Mouse (Mus musculus): Measurements from ENCODE around the gene Cybb. TPM values are rescaled to one million over a fixed set of nuclear protein-coding genes. Genes with fewer than 3 reads are reported as not detected.
"Not testable (repeated sequence)": the region's sequence is repeated elsewhere in the genome, so short reads cannot be mapped to it uniquely, and the experiment has no call there.

Cybb gene
- 890 and 891 TPM in 2 replicates for total RNA-seq (2015)
- total RNA-seq (2017), result 1,069 and 1,126 TPM in 2 replicates

- ATAC-seq (ENCODE audit: poor library complexity, severe bottlenecking), result no peak
Measured at GRCm38 (mm10) chrX:9487671-9488070, at the start of gene Cybb. Cybb (minus strand) TSS chrX:9487771.

- no peak for ATAC-seq (ENCODE audit: poor library complexity, severe bottlenecking)
Measured at GRCm38 (mm10) chrX:9536881-9537280, 49.3 kb upstream of the Cybb start.

- peak; percentile 98 for ATAC-seq (ENCODE audit: poor library complexity, severe bottlenecking)
Measured at GRCm38 (mm10) chrX:9519969-9520368, 32.4 kb upstream of the Cybb start.

GRCm38 (mm10) chrX:9517531-9517930 is 30.0 kb upstream of the Cybb start:
- ATAC-seq (ENCODE audit: poor library complexity, severe bottlenecking), result not testable (repeated sequence)

GRCm38 (mm10) chrX:9475036-9475435 is 12.5 kb downstream of the Cybb start:
- not testable (repeated sequence) for ATAC-seq (ENCODE audit: poor library complexity, severe bottlenecking)

GRCm38 (mm10) chrX:9474440-9474839 is 13.1 kb downstream of the Cybb start:
- peak; percentile 73 for ATAC-seq (ENCODE audit: poor library complexity, severe bottlenecking)

- peak; percentile 50 for ATAC-seq (ENCODE audit: poor library complexity, severe bottlenecking)
Measured at GRCm38 (mm10) chrX:9473768-9474167, 13.8 kb downstream of the Cybb start.

- peak; percentile 68 for ATAC-seq (ENCODE audit: poor library complexity, severe bottlenecking)
Measured at GRCm38 (mm10) chrX:9470811-9471388, 16.7 kb downstream of the Cybb start.

GRCm38 (mm10) chrX:9469100-9469499 is 18.5 kb downstream of the Cybb start:
- ATAC-seq (ENCODE audit: poor library complexity, severe bottlenecking), result peak; percentile 61

GRCm38 (mm10) chrX:9467020-9467419 is 20.6 kb downstream of the Cybb start:
- ATAC-seq (ENCODE audit: poor library complexity, severe bottlenecking), result no peak

- no peak for ATAC-seq (ENCODE audit: poor library complexity, severe bottlenecking)
Measured at GRCm38 (mm10) chrX:9465890-9466289, 21.7 kb downstream of the Cybb start.

- ATAC-seq (ENCODE audit: poor library complexity, severe bottlenecking), result peak; percentile 74
Measured at GRCm38 (mm10) chrX:9462671-9463070, 24.9 kb downstream of the Cybb start.

GRCm38 (mm10) chrX:9461399-9461798 is 26.2 kb downstream of the Cybb start:
- no peak for ATAC-seq (ENCODE audit: poor library complexity, severe bottlenecking)

- peak; percentile 78 for ATAC-seq (ENCODE audit: poor library complexity, severe bottlenecking)
Measured at GRCm38 (mm10) chrX:9460387-9460930, 27.1 kb downstream of the Cybb start.

GRCm38 (mm10) chrX:9452375-9452774 is 35.2 kb downstream of the Cybb start:
- peak; percentile 89 for ATAC-seq (ENCODE audit: poor library complexity, severe bottlenecking)

GRCm38 (mm10) chrX:9447284-9447683 is 40.3 kb downstream of the Cybb start:
- no peak for ATAC-seq (ENCODE audit: poor library complexity, severe bottlenecking)

- no peak for ATAC-seq (ENCODE audit: poor library complexity, severe bottlenecking)
Measured at GRCm38 (mm10) chrX:9441102-9441501, 46.5 kb downstream of the Cybb start.

GRCm38 (mm10) chrX:9440556-9440955 is 47.0 kb downstream of the Cybb start:
- ATAC-seq (ENCODE audit: poor library complexity, severe bottlenecking), result no peak

GRCm38 (mm10) chrX:9439257-9439656 is 48.3 kb downstream of the Cybb start:
- ATAC-seq (ENCODE audit: poor library complexity, severe bottlenecking), result no peak

- ATAC-seq (ENCODE audit: poor library complexity, severe bottlenecking), result no peak
Measured at GRCm38 (mm10) chrX:9413889-9414288, 73.7 kb downstream of the Cybb start.

Measured in megakaryocyte, adult 5-6 weeks (primary cell).